Mouse (Mus musculus) ES-E14 (cell line): ENCODE measurements around the gene Selenbp1.
"Not testable (repeated sequence)": the region's sequence is repeated elsewhere in the genome, so short reads cannot be mapped to it uniquely, and the experiment has no call there.

Experiments
- CHD2 ChIP-seq: IDR thresholded peaks from 2 replicates; pipeline ENCODE4 v1.6.1; 2014; ENCODE audit warnings: mild to moderate bottlenecking, low read depth, low read length, inconsistent platforms
- HCFC1 ChIP-seq: IDR thresholded peaks from 2 replicates; pipeline ENCODE4 v1.6.1; 2012; ENCODE audit warnings: low read length, inconsistent platforms, borderline replicate concordance; ENCODE audit not compliant: insufficient read depth
- MAFK ChIP-seq: IDR thresholded peaks from 2 replicates; pipeline ENCODE4 v1.6.1; 2014; ENCODE audit warnings: mild to moderate bottlenecking, low read depth, low read length, inconsistent platforms; ENCODE audit not compliant: insufficient read depth
- ZC3H11A ChIP-seq: IDR thresholded peaks from 2 replicates; pipeline ENCODE4 v1.6.1; 2012; ENCODE audit warnings: low read depth, mild to moderate bottlenecking, inconsistent platforms, low read length, borderline replicate concordance

DNA sequence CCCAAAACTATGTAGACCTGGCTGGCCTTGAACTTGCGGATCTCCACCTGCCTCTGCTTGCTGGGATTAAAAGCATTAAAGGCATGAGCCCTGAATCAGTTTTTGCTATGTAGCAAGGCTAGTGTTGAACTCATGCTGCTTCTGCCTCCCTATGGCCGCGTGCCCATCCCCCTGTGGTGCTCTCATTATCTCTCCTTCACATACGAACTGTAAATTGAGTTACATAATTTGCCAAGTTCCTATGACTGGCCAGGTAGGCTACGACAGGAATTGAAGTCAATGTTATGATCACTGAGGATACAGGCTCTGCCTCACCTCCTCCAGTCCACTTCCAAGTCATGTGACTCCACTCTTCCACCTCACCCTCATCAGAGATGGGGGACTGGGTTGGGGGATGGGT is 3.3 kb downstream of the Selenbp1 start:
- TF ChIP-seq HCFC1, MAFK, ZC3H11A, CHD2: not testable (repeated sequence)
